Mouse (Mus musculus): ENCODE data around the gene Rab15.
"Not testable (repeated sequence)": the region's sequence is repeated elsewhere in the genome, so short reads cannot be mapped to it uniquely, and the experiment has no call there.

Rab15 gene

DNA sequence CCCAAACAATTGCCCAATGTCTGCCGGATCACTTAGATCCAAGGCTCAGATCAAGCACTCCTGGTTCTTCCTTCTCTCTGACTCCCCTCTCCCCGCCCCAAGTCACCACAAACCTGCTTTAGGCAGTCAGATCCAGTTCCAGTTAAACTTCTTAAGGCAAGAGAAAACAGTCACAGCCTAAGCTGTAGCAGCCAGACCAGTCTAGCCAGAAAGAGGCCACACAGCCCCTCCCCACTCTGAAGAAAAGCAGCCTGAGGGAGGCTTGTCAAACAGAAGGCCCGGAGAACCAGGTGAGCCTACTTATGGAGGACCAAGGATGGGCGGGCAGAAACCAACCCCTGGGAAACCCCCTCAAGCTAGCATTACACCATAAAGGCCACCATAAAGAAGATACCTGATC, 4.6 kb downstream of the Rab15 start:
- peak; percentile 79 to 88 for DNase-seq

GRCm38 (mm10) chr12:76817176-76817575, 5.5 kb downstream of the Rab15 start:
- no peak for DNase-seq

DNA sequence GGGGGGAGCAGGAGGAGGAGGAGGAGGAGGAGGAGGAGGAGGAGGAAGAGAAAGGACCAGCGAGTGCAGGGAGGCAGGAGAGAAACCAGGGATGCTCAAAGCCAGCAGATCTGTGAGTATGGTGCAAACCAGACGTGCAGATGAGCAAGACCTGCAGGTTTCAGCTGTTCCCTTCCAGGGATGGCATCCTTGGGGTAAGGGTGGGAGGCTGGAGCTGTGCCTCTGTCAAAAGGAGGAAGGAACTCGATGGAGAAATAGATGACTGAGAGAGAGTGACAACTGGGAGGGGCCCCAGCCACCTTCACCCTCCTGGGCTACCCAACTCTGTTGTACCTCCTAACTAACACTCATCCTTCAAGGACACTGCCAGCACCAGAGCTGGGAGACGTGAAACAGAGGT, 6.0 kb downstream of the Rab15 start:
- DNase-seq: no peak

GRCm38 (mm10) chr12:76814120-76814519, 8.6 kb downstream of the Rab15 start:
- no peak for DNase-seq

DNA sequence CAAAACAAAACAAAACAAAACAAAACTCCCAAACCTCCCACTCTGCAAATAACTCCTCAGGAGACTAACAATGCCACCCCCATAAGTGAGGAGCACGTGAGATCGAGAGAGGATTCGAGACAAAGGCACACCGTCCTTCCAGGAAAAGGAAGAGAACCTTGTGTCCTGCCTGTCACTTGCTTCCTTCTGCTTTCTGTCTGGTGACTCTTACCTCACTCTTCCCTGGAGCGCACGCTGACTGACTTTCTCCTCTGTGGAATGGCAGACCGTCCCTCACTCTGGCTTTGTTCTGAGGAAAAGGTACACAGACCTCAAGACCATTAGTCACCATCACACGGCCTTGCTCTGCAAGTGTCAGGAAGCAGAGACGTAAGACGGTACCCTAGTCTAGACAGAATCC, 9.2 kb downstream of the Rab15 start:
- DNase-seq: no peak

DNA sequence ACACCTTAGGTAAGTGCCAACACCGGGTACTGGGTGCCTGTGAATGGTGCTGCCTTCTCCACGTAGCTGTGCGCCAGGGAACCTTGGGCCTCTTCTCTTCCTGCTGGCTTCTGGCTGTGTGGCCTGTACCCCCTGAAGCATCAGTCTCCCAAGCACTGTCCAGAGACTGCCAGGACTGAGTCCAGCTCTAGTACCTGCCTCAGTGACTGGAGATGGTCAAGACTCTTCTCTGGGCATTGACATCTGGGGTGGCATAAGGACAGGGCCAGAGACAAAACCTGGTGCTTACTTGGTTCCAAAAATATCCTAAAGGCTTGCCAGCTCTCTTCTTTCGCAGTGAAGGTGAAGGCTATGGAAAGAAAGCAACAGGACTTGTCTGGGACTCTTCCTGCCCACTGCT, 11.7 kb downstream of the Rab15 start:
- DNase-seq: no peak

DNA sequence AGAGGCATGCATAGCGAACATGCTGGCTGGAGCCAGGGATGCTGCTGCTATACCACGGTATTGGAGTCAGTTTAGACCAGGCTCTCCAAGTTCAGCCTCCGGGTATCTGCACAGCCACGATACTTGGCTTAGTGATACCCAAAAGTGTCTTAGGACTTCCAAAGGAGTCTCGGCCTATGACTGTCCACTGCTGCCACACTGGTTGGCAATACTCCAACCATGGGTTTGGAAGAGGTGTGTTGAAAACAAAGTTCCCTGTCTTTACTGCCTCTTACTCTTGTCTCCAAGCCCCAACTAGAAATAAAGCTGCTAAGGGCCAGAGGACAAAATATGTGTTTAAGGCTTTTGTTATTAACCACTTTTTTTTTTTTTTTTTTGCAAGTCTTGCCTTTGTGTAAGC, 12.2 kb downstream of the Rab15 start:
- no peak for DNase-seq

DNA sequence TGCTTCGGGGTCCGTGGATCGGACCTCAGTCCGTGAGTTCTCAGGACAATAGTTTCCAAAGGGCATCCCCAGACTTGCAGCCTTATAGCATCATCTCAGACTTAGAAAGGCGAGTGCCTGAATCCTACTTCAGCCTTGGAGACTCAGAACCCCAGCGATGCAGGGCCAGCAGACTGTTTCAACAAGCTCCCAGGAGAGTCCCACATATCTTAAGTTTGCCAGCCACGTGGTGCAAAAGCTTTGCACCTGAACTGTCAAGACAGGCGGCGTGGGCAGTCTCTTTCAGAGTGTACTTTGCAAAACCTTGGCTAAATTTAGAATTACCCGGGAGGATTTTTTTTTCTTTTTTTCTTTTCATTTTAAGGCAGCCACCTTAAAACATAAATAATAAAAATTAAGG, 14.9 kb downstream of the Rab15 start:
- DNase-seq: no peak

DNA sequence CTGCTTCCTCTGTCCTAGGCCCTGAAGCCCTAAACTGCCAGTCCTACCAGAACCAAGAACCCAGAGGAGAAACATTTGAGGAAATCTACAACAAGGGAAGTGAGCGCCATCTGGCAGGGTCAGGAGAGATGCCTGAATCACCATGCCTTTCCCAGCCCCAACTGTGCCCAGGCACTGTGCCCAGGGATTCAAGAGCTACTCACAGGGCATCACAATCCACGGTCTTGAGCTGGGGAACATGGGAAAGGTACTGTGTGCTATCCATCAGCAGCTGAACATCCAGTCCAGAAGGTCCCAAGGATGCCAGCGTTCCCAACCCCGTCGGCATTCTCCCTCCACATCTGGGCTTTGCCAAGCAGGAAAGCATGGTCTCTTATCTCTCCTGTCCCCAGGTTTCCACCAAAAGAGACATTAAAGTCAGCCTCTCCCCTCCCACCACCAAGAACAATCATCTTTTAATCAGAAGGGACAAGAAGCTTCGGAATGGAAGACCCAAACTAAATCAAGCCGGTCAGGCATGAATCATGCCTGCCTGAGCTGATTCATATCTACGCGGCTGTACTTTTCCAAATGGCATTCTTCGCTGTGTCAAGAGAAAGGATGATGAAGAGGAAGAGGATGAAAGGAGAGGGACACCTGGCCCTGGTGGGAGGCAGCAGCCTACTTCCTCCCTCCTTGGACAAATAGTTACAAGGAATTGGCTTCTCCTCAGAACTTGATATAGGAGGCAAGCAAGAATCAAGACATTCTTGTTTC, 17.5 kb downstream of the Rab15 start:
- DNase-seq: no peak

GRCm38 (mm10) chr12:76803700-76804252, 18.9 kb downstream of the Rab15 start:
- DNase-seq: peak; percentile 39 to 61

DNA sequence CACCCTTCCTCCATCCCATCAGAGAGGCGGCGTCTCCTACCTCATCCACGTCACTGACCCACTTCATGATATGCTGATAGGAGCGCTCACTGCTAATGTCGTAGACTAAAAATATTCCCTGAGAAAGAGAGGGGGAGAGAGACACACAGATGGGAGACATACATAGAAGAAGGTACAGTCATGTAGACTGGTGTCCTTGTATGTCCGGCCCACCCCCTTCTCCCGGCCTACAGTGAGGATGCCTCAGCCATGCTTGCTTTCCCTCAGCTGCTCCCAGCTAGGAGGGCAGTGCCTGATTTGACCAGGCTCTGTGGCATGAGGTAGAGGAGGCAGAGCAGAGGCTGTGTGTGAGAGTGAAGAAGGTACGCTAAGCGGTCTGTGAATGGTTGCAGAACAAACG, 19.7 kb downstream of the Rab15 start:
- no peak for DNase-seq

DNA sequence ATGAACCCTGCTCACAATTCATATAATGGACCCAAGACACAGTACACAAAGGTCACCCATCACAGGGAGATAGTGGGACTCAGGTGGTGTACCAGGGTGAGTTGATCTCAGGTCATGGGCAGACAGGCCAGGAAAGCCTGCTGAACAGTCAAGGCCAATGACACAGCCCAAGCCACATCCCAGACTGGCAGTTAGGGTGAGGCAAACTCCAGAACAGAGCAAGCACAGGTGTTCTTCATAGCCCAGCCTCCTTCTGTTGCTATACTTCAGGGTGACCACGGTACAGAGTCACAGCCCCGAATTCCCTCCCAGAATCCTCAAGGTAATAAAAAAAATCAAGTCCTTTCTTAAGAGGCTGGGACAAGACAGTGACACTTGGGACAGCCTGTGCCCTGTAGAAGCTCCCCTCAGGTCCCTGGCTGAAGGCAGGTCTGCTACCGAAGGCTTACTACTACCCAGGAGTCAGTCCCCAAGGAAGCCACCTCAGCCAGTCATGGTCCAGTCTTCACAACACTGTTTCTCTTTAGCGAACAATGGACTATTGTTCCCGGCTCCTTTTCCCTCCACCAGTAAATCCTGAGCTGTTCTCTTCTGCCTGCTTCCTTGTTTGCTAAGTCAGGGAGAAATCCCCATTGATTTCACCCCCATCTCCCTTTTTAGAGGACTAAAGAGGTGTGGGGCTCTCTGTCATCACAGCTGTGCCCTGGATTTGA, 24.5 kb downstream of the Rab15 start:
- no peak for DNase-seq

DNA sequence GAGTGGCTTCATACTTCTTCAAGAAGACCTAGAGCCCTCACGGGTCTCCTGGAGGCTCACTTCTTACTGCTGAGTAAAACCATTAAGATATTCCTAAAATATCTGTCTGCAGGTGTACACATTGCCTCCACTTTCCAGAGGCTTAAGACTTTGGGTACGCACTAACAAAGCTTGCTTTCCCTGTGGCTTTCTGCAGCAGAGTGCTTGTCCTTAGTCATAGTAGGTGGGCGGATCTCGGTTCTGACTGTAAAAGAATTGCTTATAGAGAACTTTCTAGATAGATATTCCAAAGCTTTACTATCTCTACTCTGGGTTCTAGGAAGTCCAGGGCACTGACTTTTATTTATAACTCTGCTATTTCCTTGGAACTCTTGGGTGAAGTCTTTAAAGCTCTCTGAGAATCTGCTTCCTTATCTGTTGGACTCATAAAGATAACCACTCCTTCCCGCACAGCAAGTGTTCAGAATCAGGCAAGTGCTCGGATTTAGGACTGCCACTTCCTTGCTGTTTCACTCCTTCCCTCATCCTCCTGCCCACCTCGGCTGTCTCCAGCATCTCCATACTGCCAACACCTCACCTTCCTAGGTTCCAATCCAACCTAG, 25.7 kb downstream of the Rab15 start:
- no peak for DNase-seq

GRCm38 (mm10) chr12:76795350-76795749, 27.4 kb downstream of the Rab15 start, which contains the start of gene Gpx2:
Gpx2 (minus strand) TSS chr12:76795554.
- peak; percentile 68 to 80 for DNase-seq

DNA sequence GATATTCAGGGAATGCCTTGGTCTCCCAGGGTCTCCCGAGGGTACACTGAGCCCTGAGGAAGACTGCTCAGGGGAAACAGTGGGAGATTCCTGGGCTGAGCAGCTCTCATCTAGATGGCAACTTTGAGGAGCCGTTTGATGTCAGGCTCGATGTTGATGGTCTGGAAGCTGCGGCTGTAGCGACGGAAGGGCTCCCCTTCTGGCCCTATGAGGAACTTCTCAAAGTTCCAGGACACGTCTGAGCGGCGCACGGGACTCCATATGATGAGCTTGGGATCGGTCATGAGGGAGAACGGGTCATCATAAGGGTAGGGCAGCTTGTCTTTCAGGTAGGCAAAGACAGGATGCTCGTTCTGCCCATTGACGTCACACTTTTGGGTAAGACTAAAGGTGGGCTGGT, 30.2 kb downstream of the Rab15 start:
- not testable (repeated sequence) for DNase-seq

GRCm38 (mm10) chr12:76790446-76791084, 32.1 kb downstream of the Rab15 start:
- DNase-seq: no peak

- DNase-seq: no peak
Observed at GRCm38 (mm10) chr12:76784056-76784619, 38.6 kb downstream of the Rab15 start.

GRCm38 (mm10) chr12:76780639-76781468, 41.9 kb downstream of the Rab15 start:
- no peak for DNase-seq

GRCm38 (mm10) chr12:76779951-76780350, 42.8 kb downstream of the Rab15 start:
- no peak for DNase-seq

DNA sequence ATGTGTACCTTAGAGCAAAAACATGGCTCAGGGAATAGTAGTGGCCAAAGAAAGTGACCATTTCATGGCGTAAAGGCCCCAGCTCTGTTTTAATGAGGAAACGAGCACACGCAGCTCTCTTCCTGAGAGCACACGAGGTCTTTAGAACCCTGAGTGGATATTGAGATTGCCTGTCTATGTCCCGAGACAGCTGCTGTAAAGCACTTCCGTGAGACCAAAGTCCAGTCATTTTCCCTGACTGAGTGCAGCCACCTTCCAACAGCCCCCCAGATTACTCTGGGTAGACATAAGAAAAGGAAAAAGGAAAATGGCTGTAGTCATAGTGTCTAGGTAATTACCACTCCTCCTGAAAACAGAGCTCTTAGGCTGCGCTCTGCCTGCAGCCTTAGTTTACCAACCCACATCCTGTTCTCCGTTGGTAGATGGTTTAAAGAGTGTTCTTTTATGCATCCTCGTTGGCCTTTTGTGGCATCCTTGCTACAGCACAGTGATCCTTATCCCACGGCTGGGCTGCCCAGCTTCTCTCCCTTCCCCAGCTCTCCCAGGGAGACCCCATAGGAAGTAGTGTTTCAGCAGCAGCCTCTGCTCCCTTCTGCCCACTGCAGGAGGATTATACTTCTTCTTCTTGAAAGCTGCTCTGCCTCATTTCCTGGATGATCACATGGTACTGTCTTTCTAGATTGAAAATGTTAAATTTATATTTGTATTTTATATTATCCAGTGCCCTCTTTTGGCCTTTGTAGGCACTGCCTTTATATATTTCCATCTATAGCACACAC, 44.2 kb downstream of the Rab15 start:
- no peak for DNase-seq

DNA sequence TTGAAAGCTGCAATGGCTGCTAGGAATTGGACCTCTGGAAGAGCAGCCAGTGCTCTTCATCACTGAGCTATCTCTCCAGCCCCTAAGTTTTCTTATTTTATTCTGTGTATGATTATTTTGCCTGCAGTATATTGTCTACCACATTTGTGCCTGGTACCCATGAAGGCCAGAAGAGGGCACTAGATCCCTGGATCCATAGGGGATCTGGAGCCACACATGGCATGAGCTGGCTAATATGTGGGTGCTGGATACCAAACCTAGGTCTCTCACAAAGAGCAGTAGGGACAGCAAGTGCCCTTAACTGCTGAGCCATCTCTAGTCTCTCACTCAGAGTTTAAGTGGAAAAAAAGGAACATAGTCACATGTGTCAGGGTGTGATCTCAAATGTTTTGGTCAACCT, 44.9 kb downstream of the Rab15 start:
- no peak for DNase-seq

Data from lung, adult 18-20 months (tissue).